Comparison of ENCODE assay signal across 23 mouse cellular contexts in the genomic region with DNA sequence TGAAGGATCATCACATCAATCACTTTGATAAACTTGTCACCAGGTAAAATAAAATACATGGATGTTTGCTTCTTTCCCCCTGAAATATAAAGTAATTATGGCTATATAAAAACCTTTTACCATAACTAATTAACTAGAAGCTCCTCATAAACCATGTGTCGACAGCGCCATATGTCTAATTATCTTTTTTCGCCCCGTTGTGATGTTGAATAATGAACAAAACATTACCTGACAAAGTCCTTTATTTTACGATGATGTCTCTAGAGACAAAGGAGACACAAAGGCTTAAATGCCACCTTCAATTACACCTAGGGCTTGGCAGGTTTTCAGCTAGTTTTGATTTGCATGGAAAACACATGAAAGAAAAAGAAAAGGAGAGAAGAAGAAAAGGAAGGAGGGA. TPM values are rescaled to one million over a fixed set of nuclear protein-coding genes. Genes with fewer than 3 reads are reported as not detected.
DNase-seq lines count a peak whose midpoint lies in the region; ATAC-seq lines count a peak whose summit lies in the region.
"Had no signal": no experiment of that assay in that cellular context is flagged by ENCODE, and none has a peak within 500 bp of the region (broad histone marks: within the 10 kb centered on the region; RNA-seq: fewer than 3 reads in every experiment).

No protein-coding gene starts in this region.

- no peak overlapping the region for H3K4me2 ChIP-seq in forebrain, embryonic 12.5 days
- no peak overlapping the region for H3K4me2 ChIP-seq in hindbrain, embryonic 13.5 days
- no peak overlapping the region for H3K4me2 ChIP-seq in neural tube, embryonic 13.5 days
- H3K4me2 ChIP-seq in neural tube, embryonic 15.5 days: no peak overlapping the region
- H3K4me2 ChIP-seq: embryonic facial prominence, embryonic 12.5 days; forebrain, embryonic 15.5 days had no signal

- no peak overlapping the region for H3K4me3 ChIP-seq in forebrain, embryonic 12.5 days (replicated peaks)
- H3K4me3 ChIP-seq in forebrain, embryonic 10.5 days: no peak overlapping the region
- no peak overlapping the region for H3K4me3 ChIP-seq in hindbrain, embryonic 13.5 days
- H3K4me3 ChIP-seq in hindbrain, embryonic 10.5 days: no peak overlapping the region
- no peak overlapping the region for H3K4me3 ChIP-seq in neural tube, embryonic 13.5 days
- H3K4me3 ChIP-seq in neural tube, embryonic 15.5 days (replicated peaks): no peak overlapping the region
- H3K4me3 ChIP-seq: embryonic facial prominence, embryonic 10.5 days; embryonic facial prominence, embryonic 12.5 days; forebrain, embryonic 15.5 days had no signal

- no peak for ATAC-seq in forebrain, embryonic 12.5 days (ENCODE audit: low FRiP score)
- no peak for ATAC-seq in hindbrain, embryonic 13.5 days (ENCODE audit: low FRiP score)
- ATAC-seq in neural tube, embryonic 13.5 days (ENCODE audit: low read depth): peak; percentile 50; the same call in 1 of the 2 replicates
- ATAC-seq in neural tube, embryonic 15.5 days (ENCODE audit: low FRiP score): no peak
- ATAC-seq: activated CD4-positive, CD25-positive, alpha-beta regulatory T cell, adult 4 months; CD4-positive, CD25-positive, alpha-beta regulatory T cell, adult 4 months; forebrain, embryonic 15.5 days; forebrain, postnatal 0 days; Patski had no signal

- H3K27ac ChIP-seq in forebrain, embryonic 12.5 days: 0 out of 2 replicates have a peak overlapping the region, but pooled peaks have one; percentile 13
- H3K27ac ChIP-seq in forebrain, embryonic 10.5 days: no peak overlapping the region
- peak overlapping the region; percentile 40; the same call in 1 of the 2 replicates for H3K27ac ChIP-seq in hindbrain, embryonic 13.5 days
- no peak overlapping the region for H3K27ac ChIP-seq in hindbrain, embryonic 10.5 days
- H3K27ac ChIP-seq in neural tube, embryonic 13.5 days (replicated peaks): peak overlapping the region; percentile 46; the same call in 1 of the 2 replicates
- no peak overlapping the region; the same call in 1 of the 2 replicates for H3K27ac ChIP-seq in neural tube, embryonic 15.5 days (replicated peaks)
- H3K27ac ChIP-seq: embryonic facial prominence, embryonic 10.5 days; embryonic facial prominence, embryonic 12.5 days; forebrain, embryonic 15.5 days had no signal

- H3K27me3 ChIP-seq in forebrain, embryonic 12.5 days: no peaks in the 10 kb centered on the region; the same call in 1 of the 2 replicates
- peaks cover 10% of the 10 kb centered on the region; the same call in 1 of the 2 replicates for H3K27me3 ChIP-seq in forebrain, embryonic 10.5 days (ENCODE audit: poor library complexity, severe bottlenecking)
- no peaks in the 10 kb centered on the region for H3K27me3 ChIP-seq in hindbrain, embryonic 13.5 days
- H3K27me3 ChIP-seq in hindbrain, embryonic 10.5 days (ENCODE audit: insufficient read depth, poor library complexity, severe bottlenecking): no peaks in the 10 kb centered on the region
- H3K27me3 ChIP-seq in neural tube, embryonic 13.5 days: no peaks in the 10 kb centered on the region
- H3K27me3 ChIP-seq in neural tube, embryonic 15.5 days (replicated peaks): no peaks in the 10 kb centered on the region
- H3K27me3 ChIP-seq: CH12.LX; embryonic facial prominence, embryonic 12.5 days; forebrain, embryonic 15.5 days had no signal

- no peak for DNase-seq in forebrain, embryonic 10.5 days (ENCODE audit: extremely low spot score, low spot score)
- DNase-seq in hindbrain, embryonic 10.5 days (ENCODE audit: low spot score): no peak
- DNase-seq: adrenal gland, adult 8-10 months; adrenal gland, postnatal 25 days; B cell, adult 2 months; cerebellum, adult 11-12 months; cerebellum, adult 2 months; cerebellum, adult 9-10 months; cerebellum, postnatal 10 days; cerebellum, postnatal 25 days had no signal

- 71% methylated on average over 5 of the region's 5 CpGs for WGBS in forebrain, embryonic 12.5 days
- 85% methylated on average over 5 of the region's 5 CpGs for WGBS in forebrain, embryonic 10.5 days
- WGBS in hindbrain, embryonic 13.5 days: 48% methylated on average over 5 of the region's 5 CpGs
- 91% methylated on average over 5 of the region's 5 CpGs for whole genome bisulfite sequencing in hindbrain, embryonic 10.5 days
- 37% methylated on average over 5 of the region's 5 CpGs for WGBS in neural tube, embryonic 13.5 days
- WGBS in neural tube, embryonic 15.5 days: 26% methylated on average over 5 of the region's 5 CpGs

- no peak overlapping the region for H3K9ac ChIP-seq in forebrain, embryonic 12.5 days
- H3K9ac ChIP-seq in hindbrain, embryonic 13.5 days: no peak overlapping the region
- no peak overlapping the region for H3K9ac ChIP-seq in neural tube, embryonic 13.5 days
- H3K9ac ChIP-seq in neural tube, embryonic 15.5 days (replicated peaks): no peak overlapping the region
- H3K9ac ChIP-seq: embryonic facial prominence, embryonic 12.5 days; forebrain, embryonic 15.5 days; forebrain, postnatal 0 days had no signal

- no peaks in the 10 kb centered on the region for H3K9me3 ChIP-seq in forebrain, embryonic 12.5 days
- no peaks in the 10 kb centered on the region for H3K9me3 ChIP-seq in forebrain, embryonic 10.5 days
- no peaks in the 10 kb centered on the region for H3K9me3 ChIP-seq in hindbrain, embryonic 13.5 days
- no peaks in the 10 kb centered on the region for H3K9me3 ChIP-seq in hindbrain, embryonic 10.5 days
- no peaks in the 10 kb centered on the region for H3K9me3 ChIP-seq in neural tube, embryonic 13.5 days
- no peaks in the 10 kb centered on the region for H3K9me3 ChIP-seq in neural tube, embryonic 15.5 days (replicated peaks)
- H3K9me3 ChIP-seq: embryonic facial prominence, embryonic 10.5 days; embryonic facial prominence, embryonic 12.5 days; forebrain, embryonic 15.5 days; G1E had no signal

- no peaks in the 10 kb centered on the region; the same call in 1 of the 2 replicates for H3K4me1 ChIP-seq in forebrain, embryonic 12.5 days
- H3K4me1 ChIP-seq in forebrain, embryonic 10.5 days: peaks cover 14% of the 10 kb centered on the region
- no peaks in the 10 kb centered on the region for H3K4me1 ChIP-seq in hindbrain, embryonic 13.5 days (replicated peaks)
- H3K4me1 ChIP-seq in hindbrain, embryonic 10.5 days (replicated peaks): no peaks in the 10 kb centered on the region
- peaks cover 4% of the 10 kb centered on the region; the same call in 1 of the 2 replicates for H3K4me1 ChIP-seq in neural tube, embryonic 13.5 days (replicated peaks)
- 0 out of 2 replicates have a peak, but pooled peaks cover 5% of the 10 kb centered on the region for H3K4me1 ChIP-seq in neural tube, embryonic 15.5 days
- H3K4me1 ChIP-seq: embryonic facial prominence, embryonic 10.5 days; embryonic facial prominence, embryonic 12.5 days; forebrain, embryonic 15.5 days had no signal

- no peaks in the 10 kb centered on the region for H3K36me3 ChIP-seq in forebrain, embryonic 12.5 days (replicated peaks)
- H3K36me3 ChIP-seq in forebrain, embryonic 10.5 days (replicated peaks): no peaks in the 10 kb centered on the region
- no peaks in the 10 kb centered on the region for H3K36me3 ChIP-seq in hindbrain, embryonic 13.5 days
- no peaks in the 10 kb centered on the region for H3K36me3 ChIP-seq in hindbrain, embryonic 10.5 days
- H3K36me3 ChIP-seq in neural tube, embryonic 13.5 days: no peaks in the 10 kb centered on the region
- no peaks in the 10 kb centered on the region for H3K36me3 ChIP-seq in neural tube, embryonic 15.5 days
- H3K36me3 ChIP-seq: embryonic facial prominence, embryonic 10.5 days; embryonic facial prominence, embryonic 12.5 days; forebrain, embryonic 15.5 days; G1E had no signal

RNA-seq across cellular contexts. Expression of gene Fam204a, which starts 34.2 kb away (rescaled TPM):
- polyA plus RNA-seq in forebrain, embryonic 12.5 days (2016; fragmentation: Nextera tagmentation; extraction: Ambion mirVana): 80.3 and 82.6 TPM in 2 replicates
- 58.3 and 58.8 TPM in 2 replicates for polyA plus RNA-seq in forebrain, embryonic 10.5 days (2016; fragmentation: Nextera tagmentation; extraction: Ambion mirVana)
- polyA plus RNA-seq in hindbrain, embryonic 13.5 days (2015; fragmentation: Nextera tagmentation; extraction: Ambion mirVana): 76.2 and 76.5 TPM in 2 replicates
- 49.3 and 54.9 TPM in 2 replicates for polyA plus RNA-seq in hindbrain, embryonic 10.5 days (2016; fragmentation: Nextera tagmentation; extraction: Ambion mirVana)
- 74.6 and 75.0 TPM in 2 replicates for polyA plus RNA-seq in neural tube, embryonic 13.5 days (2015; fragmentation: Nextera tagmentation; extraction: Ambion mirVana)
- polyA plus RNA-seq in neural tube, embryonic 15.5 days (2015; fragmentation: Nextera tagmentation; extraction: Ambion mirVana): 53.8 and 62.5 TPM in 2 replicates

Comparison
In these comparisons a context has a peak if more than half of its experiments do, and no peak if none do; other contexts are left out.
1. H3K27ac ChIP-seq: peak in forebrain, embryonic 12.5 days (single experiment), hindbrain, embryonic 13.5 days (single experiment) and neural tube, embryonic 13.5 days (single experiment); none in forebrain, embryonic 10.5 days (single experiment), hindbrain, embryonic 10.5 days (single experiment) and neural tube, embryonic 15.5 days (single experiment).